Mouse (Mus musculus) small intestine, adult 2 months (tissue): ENCODE results near the gene Pigr.

Experiments
- CTCF ChIP-seq: fragments of 200-500 bp; IDR thresholded peaks from 2 replicates; pipeline ENCODE4 v1.5.1; 2012; ENCODE audit warnings: low read depth, mild to moderate bottlenecking, control low read depth, inconsistent platforms, low read length, moderate library complexity, mixed read lengths; ENCODE audit not compliant: insufficient replicate concordance, insufficient read length; ENCODE audit errors: extremely low read depth
- POLR2A ChIP-seq: fragments of 200-500 bp; IDR thresholded peaks from 2 replicates; pipeline ENCODE4 v1.6.1; 2012; ENCODE audit warnings: low read depth, mild to moderate bottlenecking, control low read depth, inconsistent platforms, low read length, moderate library complexity

DNA sequence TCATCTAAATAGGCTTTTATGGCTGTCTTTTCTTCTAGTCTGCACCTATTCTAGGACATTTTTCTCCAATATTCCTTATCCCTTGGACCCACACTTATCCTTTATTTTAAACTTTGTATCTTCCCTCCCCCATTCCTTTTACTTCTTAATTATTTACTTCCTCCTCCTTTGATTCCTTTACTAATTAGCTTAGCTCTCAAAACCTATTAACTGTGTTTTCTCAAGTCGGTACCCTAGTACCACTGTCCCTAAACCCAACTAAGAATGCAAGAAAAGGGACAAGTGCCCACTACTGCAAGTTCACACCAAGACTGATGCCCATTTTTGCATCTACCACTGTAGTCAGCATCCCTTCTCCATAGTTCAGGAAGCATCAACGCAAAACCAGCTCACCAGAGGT lies 29.2 kb downstream of the Pigr start:
- TF ChIP-seq CTCF (no peak), POLR2A (no peak)
